Mouse (Mus musculus): ENCODE measurements at regions not wholly inside any gene's neighbourhood (a gene's known extent, or its start where the extent isn't known, plus 50 kb on each side); places are given as distances from the start of the nearest gene placed in this dataset.

DNA sequence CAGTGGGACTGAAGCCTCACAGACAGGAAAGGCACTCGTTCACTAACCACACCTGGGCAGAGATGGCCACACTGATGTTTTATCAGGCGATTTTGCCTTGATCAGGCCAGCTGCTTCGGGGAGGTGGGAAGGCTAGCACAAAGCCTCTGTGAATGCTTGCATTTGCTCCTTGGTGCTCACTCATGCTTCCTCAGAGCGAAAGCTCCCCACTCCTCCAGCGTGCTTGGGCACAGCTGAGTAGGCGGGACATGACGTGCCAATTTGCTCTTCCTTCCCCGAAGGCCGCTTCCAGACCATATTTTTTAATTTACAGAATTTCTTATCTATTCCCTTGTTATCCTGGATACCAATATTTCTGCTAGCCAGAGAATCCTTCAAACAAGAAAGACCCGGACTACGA lies 172.8 kb upstream of the Gjb5 start:
- Histone ChIP-seq H3K9me3 (replicated peaks) (peaks cover 82% of the 10 kb centered on the region), H3K4me1 (ENCODE audit: insufficient read depth, low read depth, low read length) (no peaks in the 10 kb centered on the region)
- TF ChIP-seq GATA1 (IDR thresholded peaks at IDR 0.05; ENCODE audit: borderline replicate concordance, low read length) (no peak), POLR2AphosphoS5 (IDR thresholded peaks at IDR 0.05; ENCODE audit: insufficient replicate concordance, low read depth, low read length) (no peak), TAL1 (conservative IDR thresholded peaks at IDR 0.05; ENCODE audit: low read depth, low read length) (no peak), GATA2 (IDR thresholded peaks at IDR 0.05; ENCODE audit: borderline replicate concordance, low read depth, low read length) (no peak), CTCF (IDR thresholded peaks at IDR 0.05; ENCODE audit: low read depth, low read length) (no peak)

DNA sequence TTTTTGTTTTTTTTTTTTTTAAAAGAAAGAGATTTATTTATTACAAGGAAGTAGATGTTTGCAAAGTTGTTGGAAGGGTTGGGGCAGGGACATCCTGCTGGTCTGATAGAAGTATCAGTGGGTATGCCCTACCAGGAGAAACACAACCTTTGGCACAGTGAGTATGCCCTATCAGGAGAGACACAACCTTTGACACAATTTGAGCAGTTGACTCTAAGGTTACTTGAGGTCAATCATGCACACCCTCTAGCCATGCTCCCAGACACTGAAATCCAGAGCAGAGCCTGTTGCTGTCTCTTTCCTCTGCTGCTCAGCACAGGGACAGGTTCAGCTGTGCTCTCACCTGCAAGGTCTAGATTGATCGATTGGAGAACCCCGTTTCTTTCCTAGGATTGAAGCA lies 164.2 kb upstream of the Gjb5 start:
- TF ChIP-seq POLR2AphosphoS5 (IDR thresholded peaks at IDR 0.05; ENCODE audit: insufficient replicate concordance, low read depth, low read length), result no peak
- no peak for TF ChIP-seq GATA2 (IDR thresholded peaks at IDR 0.05; ENCODE audit: borderline replicate concordance, low read depth, low read length)
- no peak for TF ChIP-seq TAL1 (conservative IDR thresholded peaks at IDR 0.05; ENCODE audit: low read depth, low read length)
- TF ChIP-seq CTCF (IDR thresholded peaks at IDR 0.05; ENCODE audit: low read depth, low read length), result no peak
- no peak for TF ChIP-seq GATA1 (IDR thresholded peaks at IDR 0.05; ENCODE audit: borderline replicate concordance, low read length)
- ATAC-seq (ENCODE audit: extremely low read depth, insufficient number of reproducible peaks, low FRiP score, poor library complexity, severe bottlenecking), result no peak
- Histone ChIP-seq H3K9me3 (replicated peaks) (peaks cover 65% of the 10 kb centered on the region), H3K4me1 (ENCODE audit: insufficient read depth, low read depth, low read length) (no peaks in the 10 kb centered on the region), H3K27me3 (ENCODE audit: insufficient read depth, low read length) (no peaks in the 10 kb centered on the region), H3K4me3 (ENCODE audit: low read depth, low read length) (no peak overlapping the region), H3K36me3 (replicated peaks) (no peaks in the 10 kb centered on the region)
- no peak for DNase-seq (ENCODE audit: low spot score)

More for the DNA sequence above, 172.8 kb upstream of the Gjb5 start:
- no peaks in the 10 kb centered on the region for H3K36me3 ChIP-seq (replicated peaks)
- DNase-seq (ENCODE audit: low spot score), result no peak
- no peak for ATAC-seq (ENCODE audit: extremely low read depth, insufficient number of reproducible peaks, low FRiP score, poor library complexity, severe bottlenecking)
- H3K4me3 ChIP-seq (ENCODE audit: low read depth, low read length), result no peak overlapping the region
- no peaks in the 10 kb centered on the region for H3K27me3 ChIP-seq (ENCODE audit: insufficient read depth, low read length)

DNA sequence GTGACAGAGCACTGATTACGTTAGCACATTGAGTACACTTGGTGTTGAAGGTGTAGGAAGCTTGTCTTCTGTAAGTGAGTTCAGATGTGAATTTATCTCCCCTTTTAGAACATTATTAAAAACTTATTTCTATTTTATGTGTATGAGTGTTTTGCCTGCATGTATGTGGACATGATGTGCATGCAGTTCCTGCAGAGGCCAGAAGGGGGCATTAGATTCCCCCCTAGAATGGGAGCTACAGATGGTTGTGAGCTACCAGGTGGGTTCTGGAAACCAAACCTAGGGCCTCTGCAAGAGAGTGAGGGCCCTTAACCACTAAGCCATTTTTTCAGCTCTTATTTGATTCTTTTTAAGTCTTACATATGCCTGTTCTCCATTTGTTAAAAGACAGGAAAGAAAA lies 160.0 kb upstream of the Gjb5 start:
- TF ChIP-seq CTCF (IDR thresholded peaks at IDR 0.05; ENCODE audit: low read depth, low read length) (no peak), GATA2 (IDR thresholded peaks at IDR 0.05; ENCODE audit: borderline replicate concordance, low read depth, low read length) (no peak)
- Histone ChIP-seq H3K4me1 (ENCODE audit: insufficient read depth, low read depth, low read length) (no peaks in the 10 kb centered on the region), H3K36me3 (replicated peaks) (no peaks in the 10 kb centered on the region), H3K9me3 (replicated peaks) (peaks cover 65% of the 10 kb centered on the region), H3K4me3 (ENCODE audit: low read depth, low read length) (no peak overlapping the region), H3K27me3 (ENCODE audit: insufficient read depth, low read length) (no peaks in the 10 kb centered on the region)
- ATAC-seq (ENCODE audit: extremely low read depth, insufficient number of reproducible peaks, low FRiP score, poor library complexity, severe bottlenecking) (no peak), DNase-seq (ENCODE audit: low spot score) (no peak)

DNA sequence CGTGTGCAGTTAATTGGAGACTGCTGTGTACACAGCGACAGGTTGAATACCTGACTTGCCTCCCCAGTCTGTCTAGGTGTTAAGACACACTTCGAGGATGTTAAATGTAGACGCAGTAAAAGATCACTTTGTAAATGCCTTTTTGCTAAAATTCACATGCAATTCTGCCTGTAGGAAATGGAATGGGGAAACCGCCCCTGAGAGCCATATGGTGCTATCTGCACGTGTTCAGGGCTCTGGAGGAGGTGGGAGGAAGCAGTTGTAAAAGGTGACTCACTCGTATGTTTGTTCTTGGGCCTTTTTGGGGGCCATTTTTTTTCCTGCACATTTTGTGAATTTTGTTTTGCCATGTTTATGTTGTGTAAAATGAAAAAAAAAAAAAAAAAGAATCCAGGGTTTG lies 159.6 kb upstream of the Gjb5 start:
- H3K4me1 ChIP-seq (ENCODE audit: insufficient read depth, low read depth, low read length), result no peaks in the 10 kb centered on the region
- ATAC-seq (ENCODE audit: extremely low read depth, insufficient number of reproducible peaks, low FRiP score, poor library complexity, severe bottlenecking) (no peak), DNase-seq (ENCODE audit: low spot score) (no peak)
- H3K36me3 ChIP-seq (replicated peaks), result no peaks in the 10 kb centered on the region
- H3K4me3 ChIP-seq (ENCODE audit: low read depth, low read length), result no peak overlapping the region
- TF ChIP-seq TAL1 (conservative IDR thresholded peaks at IDR 0.05; ENCODE audit: low read depth, low read length), result no peak
- TF ChIP-seq POLR2AphosphoS5 (IDR thresholded peaks at IDR 0.05; ENCODE audit: insufficient replicate concordance, low read depth, low read length), result no peak
- no peak for TF ChIP-seq CTCF (IDR thresholded peaks at IDR 0.05; ENCODE audit: low read depth, low read length)
- TF ChIP-seq GATA1 (IDR thresholded peaks at IDR 0.05; ENCODE audit: borderline replicate concordance, low read length), result no peak
- no peak for TF ChIP-seq GATA2 (IDR thresholded peaks at IDR 0.05; ENCODE audit: borderline replicate concordance, low read depth, low read length)
- no peaks in the 10 kb centered on the region for H3K27me3 ChIP-seq (ENCODE audit: insufficient read depth, low read length)
- H3K9me3 ChIP-seq (replicated peaks), result peaks cover 65% of the 10 kb centered on the region

DNA sequence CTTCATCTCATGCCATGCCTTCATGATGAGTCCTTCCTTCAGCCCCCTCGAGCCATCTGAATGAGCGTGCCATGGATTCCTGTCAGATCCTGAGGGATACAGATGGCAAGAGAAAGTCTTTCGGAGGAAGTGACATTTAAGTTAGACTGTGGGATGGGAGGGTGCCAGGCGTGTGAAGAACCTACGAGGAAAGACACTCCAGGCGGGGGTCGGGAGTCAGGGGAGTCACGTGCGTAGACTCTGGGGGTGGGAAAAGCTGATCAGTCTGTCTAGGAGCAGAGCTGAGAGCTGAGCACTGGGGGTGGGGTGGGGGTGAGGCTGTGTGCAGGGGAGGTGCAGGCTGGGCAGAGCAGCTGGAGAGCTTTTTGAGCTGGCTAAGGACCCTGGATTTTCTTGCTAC lies 152.0 kb upstream of the Gjb5 start:
- no peak for TF ChIP-seq CTCF (IDR thresholded peaks at IDR 0.05; ENCODE audit: low read depth, low read length)
- no peak for TF ChIP-seq GATA1 (IDR thresholded peaks at IDR 0.05; ENCODE audit: borderline replicate concordance, low read length)
- TF ChIP-seq TAL1 (conservative IDR thresholded peaks at IDR 0.05; ENCODE audit: low read depth, low read length), result no peak
- no peak for TF ChIP-seq POLR2AphosphoS5 (IDR thresholded peaks at IDR 0.05; ENCODE audit: insufficient replicate concordance, low read depth, low read length)
- no peak for TF ChIP-seq GATA2 (IDR thresholded peaks at IDR 0.05; ENCODE audit: borderline replicate concordance, low read depth, low read length)
- Histone ChIP-seq H3K4me3 (ENCODE audit: low read depth, low read length) (no peak overlapping the region), H3K27me3 (ENCODE audit: insufficient read depth, low read length) (no peaks in the 10 kb centered on the region), H3K36me3 (replicated peaks) (no peaks in the 10 kb centered on the region), H3K4me1 (ENCODE audit: insufficient read depth, low read depth, low read length) (no peaks in the 10 kb centered on the region), H3K9me3 (replicated peaks) (peaks cover 66% of the 10 kb centered on the region)
- no peak for DNase-seq (ENCODE audit: low spot score)
- no peak for ATAC-seq (ENCODE audit: extremely low read depth, insufficient number of reproducible peaks, low FRiP score, poor library complexity, severe bottlenecking)

DNA sequence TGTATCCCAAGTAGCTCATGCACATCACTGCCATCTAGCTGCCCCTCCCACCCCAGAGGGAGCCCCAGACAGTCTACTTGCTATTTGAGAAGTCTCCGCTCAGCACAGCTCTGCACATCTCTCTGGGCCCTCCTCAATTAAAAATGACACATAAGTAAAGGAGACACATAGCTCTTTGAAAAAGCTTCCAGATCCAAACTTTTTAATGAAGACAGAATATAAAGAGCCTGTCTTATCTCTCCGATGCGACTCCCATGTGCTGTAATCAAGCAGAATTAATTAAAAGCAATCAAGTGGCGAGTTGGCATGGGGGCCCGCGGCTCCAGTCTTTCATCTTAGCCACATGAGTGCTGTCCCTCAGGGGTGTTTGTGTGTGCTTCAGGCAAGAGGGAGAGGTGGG lies 144.6 kb upstream of the Gjb5 start:
- DNase-seq (ENCODE audit: low spot score) (no peak), ATAC-seq (ENCODE audit: extremely low read depth, insufficient number of reproducible peaks, low FRiP score, poor library complexity, severe bottlenecking) (no peak)
- Histone ChIP-seq H3K9me3 (replicated peaks) (peaks cover 85% of the 10 kb centered on the region), H3K4me1 (ENCODE audit: insufficient read depth, low read depth, low read length) (no peaks in the 10 kb centered on the region), H3K27me3 (ENCODE audit: insufficient read depth, low read length) (no peaks in the 10 kb centered on the region), H3K4me3 (ENCODE audit: low read depth, low read length) (no peak overlapping the region), H3K36me3 (replicated peaks) (no peaks in the 10 kb centered on the region)
- TF ChIP-seq TAL1 (conservative IDR thresholded peaks at IDR 0.05; ENCODE audit: low read depth, low read length) (no peak), GATA1 (IDR thresholded peaks at IDR 0.05; ENCODE audit: borderline replicate concordance, low read length) (no peak), GATA2 (IDR thresholded peaks at IDR 0.05; ENCODE audit: borderline replicate concordance, low read depth, low read length) (no peak), CTCF (IDR thresholded peaks at IDR 0.05; ENCODE audit: low read depth, low read length) (no peak), POLR2AphosphoS5 (IDR thresholded peaks at IDR 0.05; ENCODE audit: insufficient replicate concordance, low read depth, low read length) (no peak)

DNA sequence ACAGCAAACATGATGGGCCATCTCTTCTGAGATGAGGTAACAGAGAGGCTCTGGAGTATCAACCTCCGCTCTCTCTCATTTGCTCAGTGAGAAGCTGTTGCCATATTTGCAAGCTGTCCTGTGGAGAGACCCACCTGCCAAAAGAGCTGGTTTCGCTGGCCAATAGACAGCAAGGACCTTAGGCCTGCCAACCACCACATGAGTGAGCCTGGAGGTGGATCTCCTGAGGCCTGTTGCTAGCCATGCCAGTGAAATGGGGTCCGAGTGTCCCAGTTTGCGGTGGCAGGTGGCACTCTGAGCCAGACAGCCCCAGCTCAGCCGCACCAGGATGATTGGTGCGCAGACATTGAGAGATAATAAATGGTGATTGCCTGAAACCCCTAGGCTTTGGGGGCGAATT lies 143.9 kb upstream of the Gjb5 start:
- no peaks in the 10 kb centered on the region for H3K27me3 ChIP-seq (ENCODE audit: insufficient read depth, low read length)
- TF ChIP-seq GATA2 (IDR thresholded peaks at IDR 0.05; ENCODE audit: borderline replicate concordance, low read depth, low read length) (no peak), POLR2AphosphoS5 (IDR thresholded peaks at IDR 0.05; ENCODE audit: insufficient replicate concordance, low read depth, low read length) (no peak), GATA1 (IDR thresholded peaks at IDR 0.05; ENCODE audit: borderline replicate concordance, low read length) (no peak), TAL1 (conservative IDR thresholded peaks at IDR 0.05; ENCODE audit: low read depth, low read length) (no peak), CTCF (IDR thresholded peaks at IDR 0.05; ENCODE audit: low read depth, low read length) (no peak)
- peaks cover 84% of the 10 kb centered on the region for H3K9me3 ChIP-seq (replicated peaks)
- H3K36me3 ChIP-seq (replicated peaks), result no peaks in the 10 kb centered on the region
- ATAC-seq (ENCODE audit: extremely low read depth, insufficient number of reproducible peaks, low FRiP score, poor library complexity, severe bottlenecking) (no peak), DNase-seq (ENCODE audit: low spot score) (no peak)
- H3K4me3 ChIP-seq (ENCODE audit: low read depth, low read length), result no peak overlapping the region
- H3K4me1 ChIP-seq (ENCODE audit: insufficient read depth, low read depth, low read length), result no peaks in the 10 kb centered on the region

Measured in G1E (cell line).